Mouse (Mus musculus) Patski (cell line): ENCODE data around the gene Xpo4. TPM values are rescaled to one million over a fixed set of nuclear protein-coding genes. Genes with fewer than 3 reads are reported as not detected.

Experiments used
- ATAC-seq: fragments of 100-300 bp; one replicate; pipeline ENCODE4 v1.8.0; 2021
- CTCF ChIA-PET: fragments of 350-600 bp; sonication (Branson Sonifier 250); formaldehyde crosslinking; loops from one replicate; lab custom pipeline; 2022; ENCODE audit warnings: inconsistent platforms; lab: Charles Lee
- POLR2A ChIA-PET: fragments of 350-600 bp; sonication (Branson Sonifier 250); formaldehyde crosslinking; loops from one replicate; lab custom pipeline; 2022; ENCODE audit warnings: antibody characterized with exemption, inconsistent platforms; lab: Charles Lee
- DNase-seq: peaks from one replicate; pipeline ENCODE4 v3.0.0-alpha.2; 2011; ENCODE audit warnings: low read depth, low spot score
- H3K27me3 ChIP-seq: fragments of 371-371 bp; one replicate; pipeline ENCODE4 v1.5.1; 2021
- CTCF ChIP-seq: fragments of 100-300 bp; IDR thresholded peaks from one replicate; pipeline ENCODE4 v1.5.1; 2021
- in situ Hi-C: fragments of 300-500 bp; cut with MboI; formaldehyde crosslinking; loops from 3 replicates; pipeline ENCODE4 v1.11.1; 2018; ENCODE audit warnings: low pct_unique_long_range_greater_than_20kb, mixed read lengths
- polyA plus RNA-seq: library from polyadenylated mRNA; unstranded; gene quantifications from one replicate; pipeline ENCODE4 v1.2.3, GENCODE M21; 2021

The Xpo4 gene
- polyA plus RNA-seq, 1 experiment from 2014 or later = 11.9 TPM

- H3K27me3 ChIP-seq = no peaks in the 10 kb centered on the region
- ChIA-PET CTCF (interaction anchor here (0.9 to 1.0 kb wide), 2 partner anchors 11 to 17 kb away, joined by 3 to 4 read pairs; no protein-coding TSS in a partner anchor), POLR2A (no interaction called here)
- no peak for TF ChIP-seq CTCF
- ATAC-seq = no peak
- DNase-seq = no peak
- in situ Hi-C loops = no loop called here
These were observed 119.1 kb downstream of the Xpo4 start for GRCm38 (mm10) chr14:57546131-57546530.

GRCm38 (mm10) chr14:57545526-57545925 is 119.7 kb downstream of the Xpo4 start:
- no peaks in the 10 kb centered on the region for H3K27me3 ChIP-seq
- TF ChIP-seq CTCF = no peak
- in situ Hi-C loops = no loop called here
- DNase-seq (no peak), ATAC-seq (no peak)
- POLR2A ChIA-PET = no interaction called here
- CTCF ChIA-PET = no interaction called here

DNA sequence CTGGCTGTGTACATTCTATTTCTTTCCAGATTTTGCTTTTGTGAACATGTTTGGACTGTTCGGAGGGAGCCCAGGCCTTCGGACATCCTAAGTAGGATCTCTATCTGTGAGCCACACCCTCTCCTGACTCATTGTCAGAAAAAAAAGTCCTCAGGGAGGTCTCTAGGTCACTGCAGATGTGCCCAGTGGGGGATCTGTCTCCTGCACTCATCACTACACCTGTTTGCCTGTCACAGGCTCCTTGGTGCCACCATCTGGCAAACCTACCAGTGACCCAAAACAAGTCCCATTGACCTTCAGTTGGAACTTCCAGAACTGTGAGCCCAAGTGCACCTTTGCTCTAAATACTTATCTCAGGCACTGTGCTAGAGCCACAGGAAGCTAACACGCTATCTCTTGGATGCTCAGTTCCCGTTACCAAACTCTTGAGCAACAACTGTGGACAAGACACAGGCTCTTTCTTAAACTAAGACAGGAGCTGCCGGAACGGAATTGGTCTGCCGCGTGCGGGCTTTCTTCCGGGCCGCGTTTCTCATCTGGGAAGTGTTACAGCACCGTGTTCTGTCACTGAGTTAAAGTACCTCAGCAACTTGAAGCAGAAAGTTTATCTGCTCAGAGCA is 121.7 kb downstream of the Xpo4 start:
- no peak for TF ChIP-seq CTCF
- no peaks in the 10 kb centered on the region for H3K27me3 ChIP-seq
- ATAC-seq (no peak), DNase-seq (no peak)
- CTCF ChIA-PET = interaction anchor here (1.1 kb wide), 1 partner anchor 28 kb away, joined by 4 read pairs; the partner anchor contains the start of gene Eef1akmt1
- POLR2A ChIA-PET = no interaction called here
- in situ Hi-C loops = no loop called here

DNA sequence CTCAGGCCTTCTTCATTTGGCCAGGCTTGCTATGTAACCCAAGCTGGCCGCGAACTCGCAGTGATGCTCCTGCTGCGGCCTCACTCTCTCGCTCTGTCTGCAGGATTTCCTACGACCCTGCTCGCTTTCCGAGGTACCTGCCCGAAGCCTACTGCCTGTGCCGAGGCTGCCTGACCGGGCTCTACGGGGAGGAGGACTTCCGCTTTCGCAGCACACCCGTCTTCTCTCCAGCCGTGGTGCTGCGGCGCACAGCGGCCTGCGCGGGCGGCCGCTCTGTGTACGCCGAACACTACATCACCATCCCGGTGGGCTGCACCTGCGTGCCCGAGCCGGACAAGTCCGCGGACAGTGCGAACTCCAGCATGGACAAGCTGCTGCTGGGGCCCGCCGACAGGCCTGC is 123.0 kb downstream of the Xpo4 start:
- CTCF ChIA-PET = no interaction called here
- no peak for ATAC-seq
- POLR2A ChIA-PET = no interaction called here

GRCm38 (mm10) chr14:57540683-57541082 is 124.5 kb downstream of the Xpo4 start:
- CTCF ChIA-PET = interaction anchor here (1.3 kb wide), 1 partner anchor 15 kb away, joined by 3 read pairs; no protein-coding TSS in a partner anchor
- in situ Hi-C loops = no loop called here
- TF ChIP-seq CTCF = no peak
- ATAC-seq (no peak), DNase-seq (no peak)
- POLR2A ChIA-PET = no interaction called here
- H3K27me3 ChIP-seq = no peaks in the 10 kb centered on the region

More for the DNA sequence above, 123.0 kb downstream of the Xpo4 start:
- in situ Hi-C loops = no loop called here
- no peaks in the 10 kb centered on the region for H3K27me3 ChIP-seq
- DNase-seq = no peak
- no peak for TF ChIP-seq CTCF

DNA sequence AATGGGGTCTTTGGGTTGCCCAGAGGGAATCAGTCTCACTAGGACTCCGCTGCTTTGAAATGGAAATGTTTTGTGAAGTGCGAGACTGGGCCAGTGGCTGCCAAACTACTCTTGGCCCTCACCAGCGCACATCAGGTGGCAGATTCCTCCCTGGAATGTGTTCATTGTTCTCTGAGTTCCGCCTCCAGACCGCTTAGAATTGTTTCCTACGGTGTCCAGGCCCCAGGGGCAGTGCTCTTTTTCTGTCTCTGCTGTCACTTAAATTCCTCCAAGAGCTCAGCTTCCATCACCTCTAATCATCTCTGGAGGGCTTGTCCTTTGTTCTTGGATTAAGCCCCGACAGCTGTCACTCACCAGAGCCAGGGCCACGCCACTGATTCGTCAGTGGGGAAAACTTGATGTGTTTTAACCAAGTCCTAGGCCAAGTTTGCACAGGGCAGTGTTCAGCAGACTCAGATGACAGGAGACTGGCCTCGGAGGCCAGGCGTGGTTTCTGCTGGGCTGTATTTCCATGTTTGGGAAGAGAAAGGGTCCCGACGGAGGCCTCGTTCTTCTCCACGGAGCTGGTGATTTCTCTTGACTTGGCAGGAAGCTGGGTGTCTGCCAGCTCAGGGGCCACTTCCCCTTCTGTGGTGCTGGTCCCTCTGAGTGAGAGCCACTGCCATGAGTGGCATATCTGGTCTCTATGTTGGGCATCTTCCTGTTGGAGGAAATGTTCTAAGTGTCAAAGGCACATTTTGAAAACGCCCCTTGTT is 127.8 kb downstream of the Xpo4 start:
- ATAC-seq = no peak
- DNase-seq = no peak

GRCm38 (mm10) chr14:57536820-57537219 is 128.4 kb downstream of the Xpo4 start:
- H3K27me3 ChIP-seq = no peaks in the 10 kb centered on the region
- DNase-seq = no peak
- ATAC-seq = no peak
- ChIA-PET CTCF (no interaction called here), POLR2A (no interaction called here)
- TF ChIP-seq CTCF = no peak
- in situ Hi-C loops = no loop called here

More for the DNA sequence above, 127.8 kb downstream of the Xpo4 start:
- no peak for TF ChIP-seq CTCF
- H3K27me3 ChIP-seq = no peaks in the 10 kb centered on the region
- ChIA-PET CTCF (no interaction called here), POLR2A (no interaction called here)
- in situ Hi-C loops = no loop called here

- ChIA-PET CTCF (interaction anchor here (1.3 kb wide), 1 partner anchor 11 kb away, joined by 4 read pairs; no protein-coding TSS in a partner anchor), POLR2A (interaction anchor here (0.8 kb wide), 1 partner anchor 62 kb away, joined by 3 read pairs; no protein-coding TSS in a partner anchor)
- H3K27me3 ChIP-seq = no peaks in the 10 kb centered on the region
- TF ChIP-seq CTCF = no peak
- ATAC-seq = peak; percentile 51
- in situ Hi-C loops = no loop called here
- peak; percentile 20 for DNase-seq
These were observed 129.6 kb downstream of the Xpo4 start for GRCm38 (mm10) chr14:57535646-57536045.

GRCm38 (mm10) chr14:57534961-57535360 is 130.3 kb downstream of the Xpo4 start:
- ChIA-PET POLR2A (no interaction called here), CTCF (interaction anchor here (1.3 to 1.5 kb wide), 2 partner anchors 12 to 17 kb away, joined by 3 to 4 read pairs; no protein-coding TSS in a partner anchor)
- DNase-seq (no peak), ATAC-seq (no peak)
- H3K27me3 ChIP-seq = no peaks in the 10 kb centered on the region
- no peak for TF ChIP-seq CTCF
- in situ Hi-C loops = no loop called here

GRCm38 (mm10) chr14:57534346-57534745 is 130.9 kb downstream of the Xpo4 start:
- ATAC-seq (no peak), DNase-seq (no peak)
- in situ Hi-C loops = no loop called here
- H3K27me3 ChIP-seq = no peaks in the 10 kb centered on the region
- CTCF ChIA-PET = interaction anchor here (1.5 to 1.9 kb wide), 2 partner anchors 16 to 84 kb away, joined by 3 to 6 read pairs; no protein-coding TSS in a partner anchor
- TF ChIP-seq CTCF = no peak
- POLR2A ChIA-PET = interaction anchor here (0.9 kb wide), 1 partner anchor 42 kb away, joined by 3 read pairs; no protein-coding TSS in a partner anchor

DNA sequence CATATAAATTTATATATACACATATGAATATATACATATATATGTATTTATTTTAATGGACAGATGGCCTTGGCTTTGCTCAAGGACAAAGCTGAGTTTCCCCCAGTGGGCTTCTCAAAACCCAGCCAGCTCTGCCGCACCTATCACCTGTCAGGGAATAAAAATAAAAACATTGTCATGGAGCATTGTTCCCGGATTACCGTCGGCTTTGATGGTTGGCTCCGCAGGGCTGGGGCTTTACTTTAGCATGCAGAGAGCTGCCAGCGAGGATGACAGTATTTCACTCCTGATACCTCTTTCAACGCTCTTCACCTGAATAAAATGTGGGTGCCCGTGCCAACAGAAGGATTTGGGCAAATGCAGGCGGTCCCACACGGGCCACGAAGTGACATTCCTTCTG is 131.4 kb downstream of the Xpo4 start:
- CTCF ChIA-PET = interaction anchor here (0.6 to 1.9 kb wide), 5 partner anchors 15 to 84 kb away, joined by 3 to 6 read pairs (median 3); no protein-coding TSS in a partner anchor
- TF ChIP-seq CTCF = no peak
- ATAC-seq = no peak
- POLR2A ChIA-PET = interaction anchor here (0.9 kb wide), 1 partner anchor 43 kb away, joined by 3 read pairs; no protein-coding TSS in a partner anchor
- H3K27me3 ChIP-seq = no peaks in the 10 kb centered on the region
- in situ Hi-C loops = no loop called here
- DNase-seq = no peak
